ENCODE assay signal across 33 mouse cellular contexts in genomic region chr6:143663306-143663705, GRCm38 (mm10).
DNase-seq lines count a peak whose midpoint lies in the region; ATAC-seq and TF ChIP-seq lines count a peak whose summit lies in the region.
"Had no signal": no experiment of that assay in that cellular context is flagged by ENCODE, and none has a peak within 500 bp of the region (broad histone marks: within the 10 kb centered on the region; RNA-seq: fewer than 3 reads in every experiment).

No protein-coding gene starts in this region.

- in situ Hi-C loops in ES-E14 (cut with MboI; ENCODE audit: low sequenced_read_pairs in 2 of 2, unreplicated experiment in 2 of 2) = no loop called here

- no peak overlapping the region for H3K4me3 ChIP-seq in forebrain, postnatal 0 days (ENCODE audit: low read depth, low read length)
- no peak overlapping the region for H3K4me3 ChIP-seq in forebrain, embryonic 13.5 days
- no peak overlapping the region for H3K4me3 ChIP-seq in layer of hippocampus, adult 2 months
- H3K4me3 ChIP-seq in ES-E14 (ENCODE audit: insufficient read depth in 1 of 2, low read depth in 1 of 2, low read length in 2 of 2, poor library complexity in 1 of 2, severe bottlenecking in 1 of 2) = no peak overlapping the region
- H3K4me3 ChIP-seq in forebrain, embryonic 14.5 days (ENCODE audit: low read depth, low read length) = no peak overlapping the region
- H3K4me3 ChIP-seq: heart, adult 2 months; heart, embryonic 13.5 days; hindbrain, embryonic 10.5 days; hindbrain, embryonic 15.5 days; left cerebral cortex, adult 2 months; limb, embryonic 13.5 days; liver, embryonic 12.5 days; midbrain, embryonic 10.5 days; midbrain, embryonic 15.5 days; neural tube, embryonic 15.5 days had no signal

- no peak for TF ChIP-seq POLR2A in brain, embryonic 14.5 days (IDR thresholded peaks at IDR 0.05; ENCODE audit: borderline replicate concordance, extremely low read depth, insufficient read depth, insufficient read length, poor library complexity, severe bottlenecking)

- no peak overlapping the region for H3K9ac ChIP-seq in forebrain, postnatal 0 days
- no peak overlapping the region for H3K9ac ChIP-seq in forebrain, embryonic 13.5 days
- H3K9ac ChIP-seq in ES-E14 (ENCODE audit: insufficient read depth, low read depth, low read length, poor library complexity, severe bottlenecking) = no peak overlapping the region
- H3K9ac ChIP-seq in forebrain, embryonic 14.5 days (ENCODE audit: low read length) = no peak overlapping the region
- H3K9ac ChIP-seq: heart, embryonic 13.5 days; hindbrain, embryonic 15.5 days; limb, embryonic 13.5 days; liver, embryonic 12.5 days; liver, postnatal 0 days; midbrain, embryonic 15.5 days; neural tube, embryonic 15.5 days had no signal

- no peaks in the 10 kb centered on the region for H3K27me3 ChIP-seq in forebrain, postnatal 0 days (ENCODE audit: insufficient read depth, low read length)
- H3K27me3 ChIP-seq in forebrain, embryonic 13.5 days = no peaks in the 10 kb centered on the region
- no peaks in the 10 kb centered on the region for H3K27me3 ChIP-seq in forebrain, embryonic 14.5 days (replicated peaks; ENCODE audit: control insufficient read depth, insufficient read depth, low read length)
- H3K27me3 ChIP-seq: heart, embryonic 13.5 days; hindbrain, embryonic 15.5 days; liver, embryonic 12.5 days; midbrain, embryonic 15.5 days; neural tube, embryonic 15.5 days had no signal

- no peak overlapping the region for H3K4me2 ChIP-seq in forebrain, postnatal 0 days (ENCODE audit: low read depth)
- H3K4me2 ChIP-seq in forebrain, embryonic 13.5 days = no peak overlapping the region
- H3K4me2 ChIP-seq in forebrain, embryonic 14.5 days (ENCODE audit: low read length) = no peak overlapping the region
- H3K4me2 ChIP-seq: heart, embryonic 13.5 days; hindbrain, embryonic 15.5 days; limb, embryonic 13.5 days; liver, embryonic 12.5 days; midbrain, embryonic 15.5 days; neural tube, embryonic 15.5 days had no signal

- no peak for ATAC-seq in forebrain, postnatal 0 days
- no peak for ATAC-seq in forebrain, embryonic 13.5 days
- no peak for ATAC-seq in forebrain, embryonic 14.5 days
- ATAC-seq: forebrain, embryonic 16.5 days; inflammation-experienced regulatory T-cells, adult 6 months; liver, embryonic 12.5 days; liver, postnatal 0 days; midbrain, embryonic 15.5 days had no signal

- H3K36me3 ChIP-seq in forebrain, postnatal 0 days (ENCODE audit: insufficient read depth) = no peaks in the 10 kb centered on the region
- no peaks in the 10 kb centered on the region for H3K36me3 ChIP-seq in forebrain, embryonic 13.5 days (ENCODE audit: poor library complexity, severe bottlenecking)
- H3K36me3 ChIP-seq in ES-E14 (ENCODE audit: control insufficient read depth, insufficient read depth, low read length, poor library complexity, severe bottlenecking) = no peaks in the 10 kb centered on the region
- H3K36me3 ChIP-seq in forebrain, embryonic 14.5 days (ENCODE audit: control insufficient read depth, insufficient read depth, low read length) = no peaks in the 10 kb centered on the region
- H3K36me3 ChIP-seq: heart, embryonic 13.5 days; hindbrain, embryonic 10.5 days; hindbrain, embryonic 15.5 days; limb, embryonic 13.5 days; liver, embryonic 12.5 days; midbrain, embryonic 10.5 days; midbrain, embryonic 15.5 days; neural tube, embryonic 15.5 days had no signal

- no peaks in the 10 kb centered on the region for H3K9me3 ChIP-seq in forebrain, postnatal 0 days (ENCODE audit: low read length)
- 0 out of 2 replicates have a peak, but pooled peaks cover 5% of the 10 kb centered on the region for H3K9me3 ChIP-seq in forebrain, embryonic 13.5 days (replicated peaks)
- H3K9me3 ChIP-seq in ES-E14 (ENCODE audit: control insufficient read depth, insufficient read depth, low read depth, low read length) = no peaks in the 10 kb centered on the region
- no peaks in the 10 kb centered on the region for H3K9me3 ChIP-seq in forebrain, embryonic 14.5 days (replicated peaks; ENCODE audit: control insufficient read depth, low read length)
- H3K9me3 ChIP-seq: hindbrain, embryonic 10.5 days; hindbrain, embryonic 15.5 days; limb, embryonic 13.5 days; midbrain, embryonic 10.5 days; midbrain, embryonic 15.5 days; neural tube, embryonic 15.5 days had no signal

- no peak for TF ChIP-seq CTCF in forebrain, postnatal 0 days (IDR thresholded peaks at IDR 0.05; ENCODE audit: low read depth)
- TF ChIP-seq CTCF in layer of hippocampus, adult 2 months (conservative IDR thresholded peaks at IDR 0.05) = no peak
- TF ChIP-seq CTCF in brain, embryonic 14.5 days (IDR thresholded peaks at IDR 0.05; ENCODE audit: borderline replicate concordance, extremely low read depth, insufficient read depth, insufficient read length) = no peak

- H3K27ac ChIP-seq in forebrain, postnatal 0 days (ENCODE audit: low read depth, low read length) = no peak overlapping the region
- H3K27ac ChIP-seq in forebrain, embryonic 13.5 days = no peak overlapping the region
- no peak overlapping the region for H3K27ac ChIP-seq in layer of hippocampus, adult 2 months
- 0 out of 2 replicates have a peak overlapping the region, but pooled peaks have one; percentile 19 for H3K27ac ChIP-seq in ES-E14 (ENCODE audit: insufficient read depth, low read depth, low read length, poor library complexity, severe bottlenecking)
- no peak overlapping the region for H3K27ac ChIP-seq in forebrain, embryonic 14.5 days (ENCODE audit: low read depth, low read length)
- H3K27ac ChIP-seq: heart, adult 2 months; heart, embryonic 13.5 days; hindbrain, embryonic 10.5 days; hindbrain, embryonic 15.5 days; left cerebral cortex, adult 2 months; limb, embryonic 13.5 days; liver, embryonic 12.5 days; midbrain, embryonic 10.5 days; midbrain, embryonic 15.5 days; neural tube, embryonic 15.5 days; stomach, postnatal 0 days had no signal

- 64% methylated on average over 7 of the region's 7 CpGs for WGBS in forebrain, postnatal 0 days
- 88% methylated on average over 7 of the region's 7 CpGs for WGBS in forebrain, embryonic 13.5 days
- WGBS in forebrain, embryonic 14.5 days = 81% methylated on average over 7 of the region's 7 CpGs

- H3K4me1 ChIP-seq in forebrain, postnatal 0 days (ENCODE audit: insufficient read depth) = no peaks in the 10 kb centered on the region; the same call in 1 of the 2 replicates
- H3K4me1 ChIP-seq in forebrain, embryonic 13.5 days = no peaks in the 10 kb centered on the region
- no peaks in the 10 kb centered on the region for H3K4me1 ChIP-seq in ES-E14 (ENCODE audit: control insufficient read depth in 2 of 2, insufficient read depth in 2 of 2, low read length in 2 of 2, poor library complexity in 1 of 2)
- H3K4me1 ChIP-seq in forebrain, embryonic 14.5 days (ENCODE audit: control insufficient read depth, insufficient read depth, low read length) = no peaks in the 10 kb centered on the region
- H3K4me1 ChIP-seq: hindbrain, embryonic 10.5 days; hindbrain, embryonic 15.5 days; limb, embryonic 13.5 days; liver, embryonic 12.5 days; midbrain, embryonic 10.5 days; midbrain, embryonic 15.5 days; neural tube, embryonic 15.5 days had no signal

- DNase-seq in forebrain, postnatal 0 days = peak; percentile 27
- DNase-seq in layer of hippocampus, adult 2 months (ENCODE audit: low spot score in 2 of 2) = peak; percentile 2 to 14
- no peak for DNase-seq in layer of hippocampus, postnatal 10 days (ENCODE audit: low spot score in 2 of 2)
- no peak for DNase-seq in ES-E14 (ENCODE audit: low read depth, low spot score)
- peak; percentile 11 for DNase-seq in brain, embryonic 14.5 days (ENCODE audit: low read depth)
- DNase-seq in forebrain, embryonic 14.5 days (ENCODE audit: low spot score) = no peak
- DNase-seq: adrenal gland, adult 2 months; adrenal gland, postnatal 36 days; cerebellum, adult 8-10 months; cerebellum, postnatal 25 days; gastrocnemius, postnatal 36 days; heart, adult 2 months; heart, postnatal 10 days; kidney, adult 11 months; kidney, postnatal 25 days; liver, postnatal 0 days; lung, postnatal 10 days; retina, postnatal 1 day; right cerebral cortex, postnatal 14 days; thymus, postnatal 4 days had no signal

TF ChIP-seq in ES-E14, 5 proteins besides CTCF, POLR2A, EP300 and RAD21:
- TF ChIP-seq MAFK (IDR thresholded peaks at IDR 0.05; ENCODE audit: insufficient read depth, low read depth, low read length) (no peak), CHD2 (IDR thresholded peaks at IDR 0.05; ENCODE audit: low read depth, low read length) (no peak)

Comparison
In these comparisons a context has a peak if more than half of its experiments do, and no peak if none do; other contexts are left out.
1. DNase-seq: peak in forebrain, postnatal 0 days (single experiment), layer of hippocampus, adult 2 months (2 of 2) and brain, embryonic 14.5 days (single experiment); none in layer of hippocampus, postnatal 10 days (0 of 2), ES-E14 (single experiment) and forebrain, embryonic 14.5 days (single experiment).